Mouse (Mus musculus): ENCODE measurements around the gene Olfr545.

The Olfr545 gene

DNA sequence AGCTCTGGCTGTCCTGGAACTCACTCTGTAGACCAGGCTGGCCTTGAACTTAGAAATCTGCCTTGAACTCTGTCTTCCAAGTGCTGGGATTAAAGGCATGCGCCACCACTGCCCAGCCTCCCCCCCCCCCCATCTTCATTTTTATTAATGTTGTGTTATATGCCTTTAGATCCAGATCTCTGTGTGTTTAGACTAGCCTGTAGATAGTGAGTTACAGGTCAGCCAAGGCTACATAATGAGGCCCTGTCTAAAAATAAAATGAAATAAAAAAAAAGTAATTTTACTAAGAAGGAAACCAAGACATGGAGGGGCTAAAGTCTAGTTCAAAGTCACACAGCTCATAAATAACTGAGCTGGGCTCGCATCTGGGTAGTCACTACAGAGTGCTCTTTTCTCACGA, 20.4 kb downstream of the Olfr545 start:
- no peak for DNase-seq (ENCODE audit: low read depth, low spot score)

DNA sequence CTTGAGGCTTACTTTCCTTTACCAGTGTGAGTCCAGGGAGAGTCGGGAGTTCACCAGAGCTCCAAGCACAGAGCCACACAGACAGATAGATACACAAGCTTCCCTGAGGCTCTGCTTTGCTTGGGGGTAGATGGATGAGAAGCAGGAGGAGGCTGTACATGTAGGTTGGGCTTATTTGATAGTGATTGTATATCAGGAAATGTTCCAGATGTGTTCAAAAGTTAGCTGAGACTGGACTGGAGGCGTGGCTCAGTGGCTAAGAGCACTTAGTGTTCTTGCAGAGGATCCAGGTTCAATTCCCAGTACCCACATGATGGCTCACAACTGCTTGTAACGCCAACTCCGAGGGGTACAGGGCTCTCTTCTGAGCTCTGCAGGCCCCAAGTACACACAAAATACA, 20.9 kb downstream of the Olfr545 start:
- DNase-seq (ENCODE audit: low read depth, low spot score): no peak

DNA sequence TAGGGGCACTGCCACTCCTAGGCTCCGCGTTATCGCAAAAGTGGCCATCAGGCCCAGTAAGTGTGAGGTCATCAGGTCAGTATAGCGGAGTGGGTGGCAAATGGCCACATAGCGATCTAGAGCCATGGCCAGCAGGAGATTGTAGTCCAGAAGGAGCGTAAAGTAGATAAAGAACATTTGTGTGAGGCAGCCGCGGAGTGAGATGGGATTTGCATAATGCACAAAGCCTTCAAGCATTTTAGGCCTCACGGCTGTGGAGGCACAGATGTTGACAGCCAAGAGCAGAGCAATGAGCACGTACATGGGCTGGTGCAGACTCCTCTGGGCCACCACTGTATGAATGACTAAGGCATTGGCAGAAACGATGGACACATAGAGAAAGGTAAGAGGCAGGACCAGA, 22.0 kb downstream of the Olfr545 start:
- no peak for DNase-seq (ENCODE audit: low read depth, low spot score)

GRCm38 (mm10) chr7:102476601-102477000, 22.8 kb downstream of the Olfr545 start:
- no peak for DNase-seq (ENCODE audit: low read depth, low spot score)

- no peak for DNase-seq (ENCODE audit: low read depth, low spot score)
Observed at GRCm38 (mm10) chr7:102472675-102473074, 26.7 kb downstream of the Olfr545 start.

DNA sequence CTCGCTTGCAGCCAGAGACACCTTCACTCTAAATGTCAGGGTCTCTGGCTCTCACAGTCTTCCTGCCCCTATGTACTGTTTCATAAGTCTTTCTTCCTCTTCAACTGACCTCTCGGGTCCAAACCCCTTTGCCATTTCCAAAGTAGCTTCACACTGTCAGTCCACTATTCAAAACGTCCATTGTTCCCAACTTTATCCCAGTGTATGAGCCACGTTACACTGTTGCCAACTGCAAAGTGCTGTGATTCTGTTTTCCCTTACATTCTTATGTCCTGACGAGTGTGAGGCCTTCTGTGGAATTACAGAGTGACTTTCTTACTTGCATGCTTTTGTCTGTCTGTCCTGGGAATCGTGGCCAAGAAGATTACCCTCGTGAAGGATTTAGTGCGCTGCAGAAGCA, 31.8 kb downstream of the Olfr545 start:
- DNase-seq (ENCODE audit: low read depth, low spot score): no peak

DNA sequence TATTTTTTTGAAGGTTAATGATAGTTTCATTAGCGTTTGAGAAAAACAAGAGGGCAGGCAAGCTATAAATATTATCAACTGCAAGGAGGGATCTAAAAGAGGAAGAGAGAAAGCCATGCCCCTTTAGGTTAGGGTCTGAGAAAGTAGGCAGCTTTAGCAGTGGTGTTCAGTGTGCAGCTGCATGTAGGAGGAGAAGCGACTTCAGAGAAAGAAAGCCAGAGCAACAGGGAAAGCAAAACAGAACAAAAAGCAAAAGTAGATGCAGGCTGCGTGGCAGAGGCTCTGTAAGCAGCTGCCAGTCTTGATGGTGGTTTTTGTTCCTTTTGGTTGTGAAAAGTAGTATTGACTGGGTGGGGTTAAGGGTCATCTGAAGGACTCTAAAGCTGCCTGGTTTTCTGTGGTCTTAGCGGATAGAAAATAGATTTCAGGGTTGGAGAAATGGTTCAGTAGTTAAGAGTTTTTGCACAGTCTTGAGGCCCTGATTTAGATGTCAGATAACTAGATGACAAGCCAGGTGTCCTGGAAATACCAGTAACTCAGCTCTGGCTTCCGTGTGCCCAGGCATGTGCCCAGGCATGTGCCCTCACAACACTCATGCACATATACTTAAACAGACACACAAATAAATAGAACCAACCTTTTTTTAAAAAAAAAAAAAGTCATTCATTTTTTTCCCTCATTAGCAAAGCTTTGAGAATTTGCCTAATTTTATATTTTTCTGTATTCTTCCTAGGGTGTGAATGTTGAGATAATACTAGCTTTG, 40.6 kb downstream of the Olfr545 start:
- DNase-seq (ENCODE audit: low read depth, low spot score): no peak

- DNase-seq (ENCODE audit: low read depth, low spot score): no peak
Observed at GRCm38 (mm10) chr7:102446438-102446837, 52.9 kb downstream of the Olfr545 start.

GRCm38 (mm10) chr7:102444301-102444700, 55.1 kb downstream of the Olfr545 start:
- DNase-seq (ENCODE audit: low read depth, low spot score): no peak

- no peak for DNase-seq (ENCODE audit: low read depth, low spot score)
Observed at GRCm38 (mm10) chr7:102442432-102442831, 56.9 kb downstream of the Olfr545 start.

DNA sequence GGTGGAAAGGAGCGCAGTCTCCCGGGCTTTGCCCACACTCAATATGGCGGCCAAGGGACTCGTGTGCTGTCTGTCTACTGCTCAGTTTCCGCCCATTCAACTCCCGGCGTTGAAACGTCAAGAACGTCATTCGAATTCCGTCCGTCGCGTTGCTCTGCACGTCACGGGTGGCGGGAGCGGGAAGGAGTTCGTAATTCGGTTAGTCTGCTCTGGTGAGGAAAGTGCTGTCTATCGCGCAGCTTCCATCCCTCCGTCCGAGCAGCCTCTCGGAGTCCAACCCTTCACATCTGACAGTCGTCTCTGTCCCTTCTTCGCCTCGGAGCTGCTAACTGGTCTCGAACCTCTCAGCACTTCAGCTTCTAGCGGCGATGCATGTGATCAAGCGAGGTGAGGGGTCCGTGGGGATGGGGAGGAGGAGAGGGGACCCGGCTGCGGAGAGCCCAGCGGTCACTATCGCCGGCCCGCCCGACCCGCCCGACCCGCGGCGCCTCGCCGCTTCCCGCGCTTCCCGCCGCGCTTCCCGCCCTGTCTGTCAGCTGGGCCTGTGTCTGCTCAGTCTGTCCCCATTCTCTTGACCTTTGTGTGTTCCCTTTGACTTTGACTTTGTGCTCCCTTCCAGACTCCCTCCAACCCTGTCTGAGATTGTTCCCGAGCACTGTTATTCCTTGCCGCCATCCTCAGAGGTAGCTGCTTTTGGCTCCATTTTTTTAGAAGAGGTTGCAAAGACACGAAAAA, 57.5 kb downstream of the Olfr545 start, which contains the start of gene Rrm1:
Gene Rrm1 (plus strand): TSS at position 39 of the 735 bp plus-strand sequence.
- peak; percentile 99 for DNase-seq (ENCODE audit: low read depth, low spot score)

Measured in brain, adult 2 months (tissue).